Mouse (Mus musculus) hindbrain, postnatal 0 days (tissue): ENCODE measurements at regions not wholly inside any gene's neighbourhood (a gene's known extent, or its start where the extent isn't known, plus 50 kb on each side); places are given as distances from the start of the nearest gene placed in this dataset.

Experiments used
- ATAC-seq: fragments of 200-750 bp; cut with Nextera tagmentation; 2 replicates; pipeline ENCODE4 v1.8.0; 2017; ENCODE audit warnings: mild to moderate bottlenecking, moderate TSS enrichment, moderate library complexity
- DNase-seq: peaks from one replicate; pipeline ENCODE4 v3.0.0-alpha.2; 2015; ENCODE audit warnings: low spot score
- H3K27ac ChIP-seq: fragments of 300-500 bp; sonication (generic); 2 replicates; pipeline ENCODE4 v1.5.1; 2014; ENCODE audit warnings: mild to moderate bottlenecking
- H3K27me3 ChIP-seq: fragments of 300-500 bp; sonication (generic); 2 replicates; pipeline ENCODE4 v1.6.1; 2014; ENCODE audit warnings: low read length, mixed read lengths; ENCODE audit not compliant: insufficient read depth
- H3K36me3 ChIP-seq: fragments of 300-500 bp; sonication (generic); 2 replicates; pipeline ENCODE4 v1.6.1; 2014; ENCODE audit warnings: low read length, mixed read lengths; ENCODE audit not compliant: insufficient read depth
- H3K4me1 ChIP-seq: fragments of 300-500 bp; sonication (generic); 2 replicates; pipeline ENCODE4 v1.6.1; 2014; ENCODE audit warnings: antibody characterized with exemption, low read length, mixed read lengths; ENCODE audit not compliant: insufficient read depth
- H3K4me2 ChIP-seq: fragments of 300-500 bp; sonication (generic); 2 replicates; pipeline ENCODE4 v1.6.1; 2014; ENCODE audit warnings: low read depth, mild to moderate bottlenecking, low read length, moderate library complexity, mixed read lengths
- H3K4me3 ChIP-seq: fragments of 300-500 bp; sonication (generic); 2 replicates; pipeline ENCODE4 v1.5.1; 2014; ENCODE audit warnings: low read length
- H3K9ac ChIP-seq: fragments of 300-500 bp; sonication (generic); replicated peaks from 2 replicates; pipeline ENCODE4 v1.6.1; 2014; ENCODE audit warnings: mild to moderate bottlenecking, low read length, moderate library complexity, mixed read lengths
- H3K9me3 ChIP-seq: fragments of 300-500 bp; sonication (generic); 2 replicates; pipeline ENCODE4 v1.6.1; 2016; ENCODE audit warnings: low read length, mixed read lengths
- CTCF ChIP-seq: IDR thresholded peaks from 2 replicates; pipeline ENCODE4 v1.5.1; 2016; ENCODE audit warnings: antibody characterized with exemption, control low read depth, low read depth
- WGBS: fragments of 180-500 bp; shearing (Covaris S2); extraction: QIAGEN DNeasy Blood & Tissue Kit; methylation state at CpG from one replicate; pipeline ENCODE4 v1.1.7; 2014; 5-methylcytosine and 5-hydroxymethylcytosine counted together

- 85% methylated on average over 6 of the region's 6 CpGs for WGBS
- Histone ChIP-seq H3K4me1 (peaks cover 15% of the 10 kb centered on the region), H3K4me3 (no peak overlapping the region), H3K4me2 (peak overlapping the region; percentile 41; the same call in 1 of the 2 replicates), H3K36me3 (no peaks in the 10 kb centered on the region), H3K27me3 (no peaks in the 10 kb centered on the region), H3K9me3 (no peaks in the 10 kb centered on the region), H3K27ac (peak overlapping the region; percentile 85), H3K9ac (no peak overlapping the region; the same call in 1 of the 2 replicates)
- DNase-seq, result no peak
- TF ChIP-seq CTCF, result no peak
- ATAC-seq, result no peak
Measured at GRCm38 (mm10) chr7:90030486-90031250, 49.9 kb upstream of the Eed start.

GRCm38 (mm10) chr7:90033086-90033485, 52.3 kb upstream of the Eed start:
- H3K4me2 ChIP-seq, result no peak overlapping the region
- H3K9me3 ChIP-seq, result no peaks in the 10 kb centered on the region
- H3K36me3 ChIP-seq, result no peaks in the 10 kb centered on the region
- TF ChIP-seq CTCF, result no peak
- no peak overlapping the region for H3K9ac ChIP-seq
- peaks cover 15% of the 10 kb centered on the region for H3K4me1 ChIP-seq
- H3K27me3 ChIP-seq, result no peaks in the 10 kb centered on the region
- H3K27ac ChIP-seq, result no peak overlapping the region
- 96% methylated on average over 2 of the region's 2 CpGs for WGBS
- DNase-seq, result no peak
- no peak for ATAC-seq
- no peak overlapping the region for H3K4me3 ChIP-seq

- H3K27ac ChIP-seq, result no peak overlapping the region
- no peak for DNase-seq
Measured at GRCm38 (mm10) chr7:90033640-90034312, 53.0 kb upstream of the Eed start.

GRCm38 (mm10) chr7:90034498-90034897, 53.7 kb upstream of the Eed start:
- Histone ChIP-seq H3K4me1 (peaks cover 14% of the 10 kb centered on the region), H3K4me2 (no peak overlapping the region), H3K4me3 (no peak overlapping the region), H3K9ac (no peak overlapping the region), H3K27me3 (no peaks in the 10 kb centered on the region), H3K36me3 (no peaks in the 10 kb centered on the region), H3K27ac (no peak overlapping the region), H3K9me3 (no peaks in the 10 kb centered on the region)
- no peak for TF ChIP-seq CTCF
- WGBS, result 91% methylated on average over 3 of the region's 3 CpGs
- DNase-seq, result no peak
- no peak for ATAC-seq

More at GRCm38 (mm10) chr7:90033640-90034312, 53.0 kb upstream of the Eed start:
- Histone ChIP-seq H3K4me3 (no peak overlapping the region), H3K36me3 (no peaks in the 10 kb centered on the region), H3K4me1 (peaks cover 15% of the 10 kb centered on the region), H3K9me3 (no peaks in the 10 kb centered on the region), H3K27me3 (no peaks in the 10 kb centered on the region), H3K4me2 (no peak overlapping the region), H3K9ac (no peak overlapping the region)
- TF ChIP-seq CTCF, result no peak
- WGBS, result 90% methylated on average over 9 of the region's 9 CpGs
- ATAC-seq, result no peak

GRCm38 (mm10) chr7:90035396-90035795, 54.6 kb upstream of the Eed start:
- Histone ChIP-seq H3K4me1 (0 out of 2 replicates have a peak, but pooled peaks cover 5% of the 10 kb centered on the region), H3K9me3 (no peaks in the 10 kb centered on the region), H3K36me3 (no peaks in the 10 kb centered on the region), H3K27me3 (no peaks in the 10 kb centered on the region), H3K4me3 (no peak overlapping the region), H3K27ac (no peak overlapping the region), H3K9ac (no peak overlapping the region), H3K4me2 (no peak overlapping the region)
- TF ChIP-seq CTCF, result no peak
- 70% methylated on average over 7 of the region's 7 CpGs for WGBS
- ATAC-seq (no peak), DNase-seq (no peak)

- 0 out of 2 replicates have a peak, but pooled peaks cover 4% of the 10 kb centered on the region for H3K4me1 ChIP-seq
- no peak for TF ChIP-seq CTCF
- H3K4me2 ChIP-seq, result no peak overlapping the region
- H3K36me3 ChIP-seq, result no peaks in the 10 kb centered on the region
- H3K9me3 ChIP-seq, result no peaks in the 10 kb centered on the region
- ATAC-seq (no peak), DNase-seq (no peak)
- WGBS, result 88% methylated on average over 4 of the region's 4 CpGs
- no peak overlapping the region for H3K27ac ChIP-seq
- H3K4me3 ChIP-seq, result no peak overlapping the region
- H3K9ac ChIP-seq, result no peak overlapping the region
- H3K27me3 ChIP-seq, result no peaks in the 10 kb centered on the region
Measured at GRCm38 (mm10) chr7:90037736-90038135, 57.0 kb upstream of the Eed start.
